In the genomic region with DNA sequence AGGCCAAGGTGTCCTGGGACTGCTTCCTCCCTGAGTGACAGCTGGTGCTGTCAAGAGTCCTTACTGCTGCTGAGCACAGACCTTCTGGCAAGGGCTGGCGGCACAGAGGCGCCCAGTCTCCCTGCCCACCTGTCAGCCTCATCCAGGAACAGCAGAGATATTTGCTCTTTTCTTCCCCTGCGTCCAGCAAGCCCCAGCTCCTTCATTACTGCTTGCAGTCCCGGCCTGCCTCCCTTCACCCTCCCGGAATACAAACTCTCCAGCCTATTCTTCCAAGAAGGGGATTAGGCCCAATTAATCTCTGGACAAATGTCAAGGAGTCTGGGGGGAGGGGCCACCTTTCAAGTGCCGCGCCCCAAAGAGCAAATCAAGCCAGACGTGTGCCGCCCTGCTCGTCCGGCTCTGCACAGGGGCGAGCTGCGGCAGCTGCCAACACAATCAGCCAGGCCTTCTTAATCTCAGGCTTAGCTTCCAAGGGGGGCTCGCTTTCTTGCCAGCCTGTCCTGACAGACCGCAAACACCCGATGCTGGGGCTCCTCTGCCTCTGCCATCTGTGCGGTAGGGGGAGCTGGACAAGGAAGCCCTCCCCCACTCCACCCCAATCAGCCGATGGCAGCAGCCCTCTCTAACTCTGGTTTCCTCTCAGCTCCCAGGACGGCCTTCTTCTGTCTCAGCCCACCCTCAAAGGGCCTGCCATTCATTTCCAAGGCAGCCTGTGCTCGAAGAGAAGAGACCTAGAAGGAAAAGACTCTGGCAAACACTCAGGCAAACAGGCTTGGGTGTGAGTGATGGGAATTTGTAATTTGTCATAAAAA, we compare ENCODE assay signal across 8 mouse cellular contexts.
DNase-seq lines count a peak whose midpoint lies in the region; ATAC-seq and TF ChIP-seq lines count a peak whose summit lies in the region.

No protein-coding gene starts in this region.

- no peaks in the 10 kb centered on the region for H3K36me3 ChIP-seq in heart, embryonic 10.5 days
- H3K36me3 ChIP-seq in kidney, embryonic 15.5 days = no peaks in the 10 kb centered on the region
- H3K36me3 ChIP-seq in liver, embryonic 14.5 days (replicated peaks; ENCODE audit: control insufficient read depth, insufficient read depth, low read depth) = no peaks in the 10 kb centered on the region
- H3K36me3 ChIP-seq in stomach, embryonic 16.5 days (ENCODE audit: control insufficient read depth, insufficient read depth, low read length) = no peaks in the 10 kb centered on the region

- H3K9me3 ChIP-seq in heart, embryonic 10.5 days = no peaks in the 10 kb centered on the region
- no peaks in the 10 kb centered on the region for H3K9me3 ChIP-seq in kidney, embryonic 15.5 days (replicated peaks)
- H3K9me3 ChIP-seq in liver, embryonic 14.5 days (ENCODE audit: control insufficient read depth, low read length) = no peaks in the 10 kb centered on the region
- H3K9me3 ChIP-seq in stomach, embryonic 16.5 days (replicated peaks; ENCODE audit: control insufficient read depth, low read length) = no peaks in the 10 kb centered on the region

- H3K9ac ChIP-seq in kidney, embryonic 15.5 days = peak overlapping the region; percentile 5; the same call in 1 of the 2 replicates
- 0 out of 2 replicates have a peak overlapping the region, but pooled peaks have one; percentile 5 for H3K9ac ChIP-seq in liver, embryonic 14.5 days (replicated peaks)
- peak overlapping the region; percentile 51 for H3K9ac ChIP-seq in stomach, embryonic 16.5 days (ENCODE audit: low read length)

- peak overlapping the region; percentile 89 for H3K27ac ChIP-seq in heart, embryonic 10.5 days
- H3K27ac ChIP-seq in kidney, embryonic 15.5 days = peak overlapping the region; percentile 70
- no peak overlapping the region for H3K27ac ChIP-seq in liver, embryonic 14.5 days
- H3K27ac ChIP-seq in stomach, embryonic 16.5 days (ENCODE audit: low read length) = peak overlapping the region; percentile 85

- peak; percentile 79 for ATAC-seq in kidney, embryonic 15.5 days (replicated peaks; ENCODE audit: low FRiP score)
- ATAC-seq in liver, embryonic 14.5 days (ENCODE audit: insufficient read depth) = peak; percentile 54; the same call in 1 of the 2 replicates
- peak; percentile 90 for ATAC-seq in stomach, embryonic 16.5 days (ENCODE audit: insufficient read depth, low FRiP score)

- 2% methylated on average over 20 of the region's 20 CpGs for WGBS in heart, embryonic 10.5 days
- WGBS in kidney, embryonic 15.5 days = 3% methylated on average over 20 of the region's 20 CpGs
- WGBS in liver, embryonic 14.5 days (ENCODE audit: insufficient replicate concordance) = 8% methylated on average over 20 of the region's 20 CpGs
- 5% methylated on average over 20 of the region's 20 CpGs for WGBS in stomach, embryonic 16.5 days

- no peak; the same call in 1 of the 2 replicates for TF ChIP-seq CTCF in liver, embryonic 14.5 days (IDR thresholded peaks at IDR 0.05; ENCODE audit: low read depth)

- H3K27me3 ChIP-seq in heart, embryonic 10.5 days (ENCODE audit: insufficient read depth, poor library complexity, severe bottlenecking) = no peaks in the 10 kb centered on the region
- H3K27me3 ChIP-seq in kidney, embryonic 15.5 days = no peaks in the 10 kb centered on the region
- no peaks in the 10 kb centered on the region for H3K27me3 ChIP-seq in liver, embryonic 14.5 days (ENCODE audit: control insufficient read depth, insufficient read depth, low read length)
- no peaks in the 10 kb centered on the region for H3K27me3 ChIP-seq in stomach, embryonic 16.5 days (ENCODE audit: control insufficient read depth, insufficient read depth, low read length)

- no peak for TF ChIP-seq EP300 in liver, embryonic 14.5 days (IDR thresholded peaks at IDR 0.05; ENCODE audit: low read depth)

- peak overlapping the region; percentile 55 for H3K4me2 ChIP-seq in kidney, embryonic 15.5 days
- peak overlapping the region; percentile 59 for H3K4me2 ChIP-seq in liver, embryonic 14.5 days (ENCODE audit: low read depth)
- H3K4me2 ChIP-seq in stomach, embryonic 16.5 days (ENCODE audit: low read depth, low read length) = peak overlapping the region; percentile 38

- DNase-seq in ovary, adult 18-20 months (ENCODE audit: low spot score) = peak; percentile 9
- no peak for DNase-seq in ovary, postnatal 10 days (ENCODE audit: low spot score)
- DNase-seq in embryo, embryonic 11.5 days (ENCODE audit: low read depth, low spot score) = peak; percentile 46
- DNase-seq in heart, embryonic 10.5 days (ENCODE audit: low spot score) = peak; percentile 84
- no peak for DNase-seq in liver, embryonic 14.5 days (ENCODE audit: low read depth in 3 of 3, low spot score in 3 of 3)
- peak; percentile 73 for DNase-seq in neural tube, embryonic 10.5 days (ENCODE audit: extremely low spot score, low spot score)

- H3K4me1 ChIP-seq in heart, embryonic 10.5 days = peaks cover 44% of the 10 kb centered on the region
- H3K4me1 ChIP-seq in kidney, embryonic 15.5 days = peaks cover 24% of the 10 kb centered on the region
- H3K4me1 ChIP-seq in liver, embryonic 14.5 days (replicated peaks; ENCODE audit: control insufficient read depth in 2 of 2, insufficient read depth in 2 of 2, low read length in 1 of 2) = peaks cover 9 to 28% of the 10 kb centered on the region in 2 experiments
- H3K4me1 ChIP-seq in stomach, embryonic 16.5 days (ENCODE audit: control insufficient read depth, insufficient read depth, low read length) = peaks cover 15% of the 10 kb centered on the region

- peak overlapping the region; percentile 44 for H3K4me3 ChIP-seq in heart, embryonic 10.5 days
- H3K4me3 ChIP-seq in kidney, embryonic 15.5 days (replicated peaks) = peak overlapping the region; percentile 14
- H3K4me3 ChIP-seq in liver, embryonic 14.5 days (ENCODE audit: insufficient read depth in 1 of 2, low read depth in 2 of 2, low read length in 2 of 2) = no peak overlapping the region
- H3K4me3 ChIP-seq in stomach, embryonic 16.5 days (replicated peaks; ENCODE audit: low read length) = peak overlapping the region; percentile 6; the same call in 1 of the 2 replicates

Comparison
In these comparisons a context has a peak if more than half of its experiments do, and no peak if none do; other contexts are left out.
1. DNase-seq: peak in ovary, adult 18-20 months (single experiment), embryo, embryonic 11.5 days (single experiment), heart, embryonic 10.5 days (single experiment) and neural tube, embryonic 10.5 days (single experiment); none in ovary, postnatal 10 days (single experiment) and liver, embryonic 14.5 days (0 of 3).
2. H3K4me3 ChIP-seq: peak in heart, embryonic 10.5 days (single experiment), kidney, embryonic 15.5 days (single experiment) and stomach, embryonic 16.5 days (single experiment); none in liver, embryonic 14.5 days (0 of 2).
3. Peak in every context shown above with its lines, with median percentiles within 50 percentile points of each other: ATAC-seq, H3K4me2 ChIP-seq and H3K9ac ChIP-seq.